Mouse (Mus musculus): ENCODE results near the gene Tmem116. TPM values are rescaled to one million over a fixed set of nuclear protein-coding genes. Genes with fewer than 3 reads are reported as not detected.
"Not testable (repeated sequence)": the region's sequence is repeated elsewhere in the genome, so short reads cannot be mapped to it uniquely, and the experiment has no call there.

Gene Tmem116
- total and polyA plus RNA-seq, 2 experiments: 0.20 TPM; not detected in 1

- Histone ChIP-seq H3K4me3 (ENCODE audit: insufficient read depth, low read depth, low read length) (no peak overlapping the region), H3K9ac (ENCODE audit: low read depth, low read length) (no peak overlapping the region), H3K79me2 (ENCODE audit: control insufficient read depth, insufficient read depth, low read length) (no peaks in the 10 kb centered on the region), H3K36me3 (ENCODE audit: control insufficient read depth, insufficient read depth, low read length) (no peaks in the 10 kb centered on the region), H3K27ac (replicated peaks; ENCODE audit: insufficient read depth, low read depth, low read length) (no peak overlapping the region), H3K27me3 (ENCODE audit: control insufficient read depth, insufficient read depth, low read length) (no peaks in the 10 kb centered on the region), H3K4me1 (ENCODE audit: control insufficient read depth, insufficient read depth, low read length) (no peaks in the 10 kb centered on the region)
- TF ChIP-seq POLR2A (IDR thresholded peaks at IDR 0.05; ENCODE audit: extremely low read depth, insufficient read depth, low read length) (no peak), CTCF (IDR thresholded peaks at IDR 0.05; ENCODE audit: low read depth, low read length) (no peak)
- DNase-seq (ENCODE audit: extremely low read depth, low read depth, low spot score): no peak
- 82% methylated on average over 1 of the region's 1 CpGs for WGBS
Observed at GRCm38 (mm10) chr5:121506846-121507245, 55.2 kb downstream of the Tmem116 start.

- WGBS: 70% methylated on average over 7 of the region's 7 CpGs
- Histone ChIP-seq H3K36me3 (ENCODE audit: control insufficient read depth, insufficient read depth, low read length) (no peaks in the 10 kb centered on the region), H3K9ac (ENCODE audit: low read depth, low read length) (no peak overlapping the region), H3K27me3 (ENCODE audit: control insufficient read depth, insufficient read depth, low read length) (no peaks in the 10 kb centered on the region), H3K27ac (replicated peaks; ENCODE audit: insufficient read depth, low read depth, low read length) (no peak overlapping the region), H3K4me1 (ENCODE audit: control insufficient read depth, insufficient read depth, low read length) (no peaks in the 10 kb centered on the region), H3K79me2 (ENCODE audit: control insufficient read depth, insufficient read depth, low read length) (no peaks in the 10 kb centered on the region), H3K4me3 (ENCODE audit: insufficient read depth, low read depth, low read length) (no peak overlapping the region)
- TF ChIP-seq CTCF (IDR thresholded peaks at IDR 0.05; ENCODE audit: low read depth, low read length): no peak
- TF ChIP-seq POLR2A (IDR thresholded peaks at IDR 0.05; ENCODE audit: extremely low read depth, insufficient read depth, low read length): no peak
- no peak for DNase-seq (ENCODE audit: extremely low read depth, low read depth, low spot score)
Observed at GRCm38 (mm10) chr5:121510009-121510408, 58.3 kb downstream of the Tmem116 start.

- no peaks in the 10 kb centered on the region for H3K27me3 ChIP-seq (ENCODE audit: control insufficient read depth, insufficient read depth, low read length)
- no peaks in the 10 kb centered on the region for H3K79me2 ChIP-seq (ENCODE audit: control insufficient read depth, insufficient read depth, low read length)
- H3K4me1 ChIP-seq (ENCODE audit: control insufficient read depth, insufficient read depth, low read length): no peaks in the 10 kb centered on the region
- H3K4me3 ChIP-seq (ENCODE audit: insufficient read depth, low read depth, low read length): no peak overlapping the region
- no peak overlapping the region for H3K27ac ChIP-seq (replicated peaks; ENCODE audit: insufficient read depth, low read depth, low read length)
- no peak overlapping the region for H3K9ac ChIP-seq (ENCODE audit: low read depth, low read length)
- WGBS: 92% methylated on average over 9 of the region's 9 CpGs
- no peak for DNase-seq (ENCODE audit: extremely low read depth, low read depth, low spot score)
- TF ChIP-seq POLR2A (IDR thresholded peaks at IDR 0.05; ENCODE audit: extremely low read depth, insufficient read depth, low read length) (no peak), CTCF (IDR thresholded peaks at IDR 0.05; ENCODE audit: low read depth, low read length) (no peak)
- peaks cover 17% of the 10 kb centered on the region for H3K36me3 ChIP-seq (ENCODE audit: control insufficient read depth, insufficient read depth, low read length)
Observed at GRCm38 (mm10) chr5:121518983-121519382, 67.3 kb downstream of the Tmem116 start.

DNA sequence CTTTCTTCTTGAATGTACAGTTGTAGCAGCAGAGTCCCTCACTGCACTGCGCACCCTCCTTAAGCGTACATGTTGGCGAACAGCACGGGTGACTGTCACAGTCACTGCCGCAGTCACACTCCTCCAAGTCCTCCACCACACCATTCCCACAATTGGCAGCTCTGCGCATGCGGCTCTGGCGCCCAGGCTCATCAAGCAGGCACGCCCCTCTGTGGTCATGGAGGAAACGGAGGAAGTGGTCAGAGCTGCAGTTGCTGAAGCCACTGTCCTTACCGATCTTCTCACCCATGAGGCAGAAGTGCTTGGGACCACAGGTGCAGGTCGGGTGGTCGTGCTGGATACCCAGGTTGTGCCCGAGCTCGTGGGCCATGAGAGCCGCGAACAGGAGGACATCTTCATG lies 68.1 kb downstream of the Tmem116 start:
- not testable (repeated sequence) for H3K4me3 ChIP-seq (ENCODE audit: insufficient read depth, low read depth, low read length); DNase-seq (ENCODE audit: extremely low read depth, low read depth, low spot score); H3K27me3 ChIP-seq (ENCODE audit: control insufficient read depth, insufficient read depth, low read length); H3K4me1 ChIP-seq (ENCODE audit: control insufficient read depth, insufficient read depth, low read length); H3K27ac ChIP-seq (replicated peaks; ENCODE audit: insufficient read depth, low read depth, low read length); H3K9ac ChIP-seq (ENCODE audit: low read depth, low read length); H3K79me2 ChIP-seq (ENCODE audit: control insufficient read depth, insufficient read depth, low read length)
- WGBS: 87% methylated on average over 11 of the region's 17 CpGs
- H3K36me3 ChIP-seq (ENCODE audit: control insufficient read depth, insufficient read depth, low read length): peaks cover 21% of the 10 kb centered on the region

- Histone ChIP-seq H3K4me1 (ENCODE audit: control insufficient read depth, insufficient read depth, low read length) (no peaks in the 10 kb centered on the region), H3K9ac (ENCODE audit: low read depth, low read length) (no peak overlapping the region), H3K4me3 (ENCODE audit: insufficient read depth, low read depth, low read length) (no peak overlapping the region), H3K79me2 (ENCODE audit: control insufficient read depth, insufficient read depth, low read length) (no peaks in the 10 kb centered on the region), H3K27me3 (ENCODE audit: control insufficient read depth, insufficient read depth, low read length) (no peaks in the 10 kb centered on the region), H3K27ac (replicated peaks; ENCODE audit: insufficient read depth, low read depth, low read length) (no peak overlapping the region), H3K36me3 (ENCODE audit: control insufficient read depth, insufficient read depth, low read length) (peaks cover 61% of the 10 kb centered on the region)
- TF ChIP-seq POLR2A (IDR thresholded peaks at IDR 0.05; ENCODE audit: extremely low read depth, insufficient read depth, low read length) (no peak), CTCF (IDR thresholded peaks at IDR 0.05; ENCODE audit: low read depth, low read length) (no peak)
- 93% methylated on average over 14 of the region's 14 CpGs for WGBS
- DNase-seq (ENCODE audit: extremely low read depth, low read depth, low spot score): no peak
Observed at GRCm38 (mm10) chr5:121525774-121526450, 74.2 kb downstream of the Tmem116 start.

DNA sequence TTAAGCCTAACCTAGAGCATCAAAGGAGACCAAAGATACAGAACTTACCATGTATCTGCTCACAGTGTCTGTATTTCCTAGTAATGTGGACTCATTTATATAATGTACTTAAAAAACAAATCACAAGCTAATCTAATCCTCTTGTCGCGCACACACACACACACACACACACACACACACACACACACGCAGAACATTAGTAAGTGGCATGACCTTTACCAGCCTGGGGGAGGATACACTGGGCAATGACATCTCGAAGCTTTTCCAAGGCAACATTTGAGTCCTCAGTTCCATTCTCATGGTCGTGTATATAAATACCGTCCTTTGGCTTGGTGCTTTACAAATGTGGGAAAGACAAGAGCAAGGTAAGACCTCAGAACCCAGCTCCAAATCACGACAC lies 74.8 kb downstream of the Tmem116 start:
- Histone ChIP-seq H3K36me3 (ENCODE audit: control insufficient read depth, insufficient read depth, low read length) (peaks cover 61% of the 10 kb centered on the region), H3K4me3 (ENCODE audit: insufficient read depth, low read depth, low read length) (no peak overlapping the region), H3K27ac (replicated peaks; ENCODE audit: insufficient read depth, low read depth, low read length) (no peak overlapping the region), H3K27me3 (ENCODE audit: control insufficient read depth, insufficient read depth, low read length) (no peaks in the 10 kb centered on the region), H3K9ac (ENCODE audit: low read depth, low read length) (no peak overlapping the region), H3K79me2 (ENCODE audit: control insufficient read depth, insufficient read depth, low read length) (no peaks in the 10 kb centered on the region), H3K4me1 (ENCODE audit: control insufficient read depth, insufficient read depth, low read length) (no peaks in the 10 kb centered on the region)
- DNase-seq (ENCODE audit: extremely low read depth, low read depth, low spot score): no peak
- no peak for TF ChIP-seq POLR2A (IDR thresholded peaks at IDR 0.05; ENCODE audit: extremely low read depth, insufficient read depth, low read length)
- no peak for TF ChIP-seq CTCF (IDR thresholded peaks at IDR 0.05; ENCODE audit: low read depth, low read length)
- WGBS: 91% methylated on average over 7 of the region's 7 CpGs

Data from liver, adult 2 months (tissue).